Mouse (Mus musculus) MEL (cell line): ENCODE data around the gene Med25. TPM values are rescaled to one million over a fixed set of nuclear protein-coding genes. Genes with fewer than 3 reads are reported as not detected.

Experiments
- DNase-seq: peaks from one replicate; pipeline ENCODE4 v3.0.0; 2011; ENCODE audit warnings: low read depth, low spot score
- H3K27ac ChIP-seq: 2 replicates; pipeline ENCODE4 v1.5.1; 2012; ENCODE audit warnings: low read depth, mild to moderate bottlenecking, control low read depth, low read length, moderate library complexity; ENCODE audit not compliant: control insufficient read depth
- H3K27me3 ChIP-seq, 2 experiments: fragments of 150-350 bp in 1 of 2; sonication (generic) in 1 of 2; 2 replicates each; pipeline ENCODE4 v1.6.1; 2012; ENCODE audit warnings: low read length in 2 of 2, mild to moderate bottlenecking in 2 of 2, improper control_type of control experiment in 1 of 2, moderate library complexity in 1 of 2; ENCODE audit not compliant: insufficient read depth in 2 of 2, control insufficient read depth in 1 of 2
- H3K36me3 ChIP-seq, 2 experiments: 2 replicates each; pipeline ENCODE4 v1.6.1; 2012 to 2014; ENCODE audit warnings: low read length in 2 of 2, improper control_type of control experiment in 1 of 2, inconsistent platforms in 1 of 2, mild to moderate bottlenecking in 1 of 2; ENCODE audit not compliant: insufficient read depth in 2 of 2, control insufficient read depth in 1 of 2
- H3K4me1 ChIP-seq, 2 experiments: fragments of 150-350 bp in 1 of 2; sonication (generic) in 1 of 2; 2 replicates each; pipeline ENCODE4 v1.6.1; 2012; ENCODE audit warnings: low read length in 2 of 2, improper control_type of control experiment in 1 of 2, mild to moderate bottlenecking in 1 of 2; ENCODE audit not compliant: insufficient read depth in 2 of 2, control insufficient read depth in 1 of 2
- H3K4me3 ChIP-seq, 2 experiments: fragments of 150-350 bp in 1 of 2; sonication (generic) in 1 of 2; 2 replicates each; pipeline ENCODE4 v1.5.1; 2012; ENCODE audit warnings: low read depth in 2 of 2, low read length in 2 of 2, mild to moderate bottlenecking in 2 of 2, moderate library complexity in 2 of 2, control low read depth in 1 of 2, improper control_type of control experiment in 1 of 2; ENCODE audit not compliant: control insufficient read depth in 1 of 2, insufficient read depth in 1 of 2
- H3K79me2 ChIP-seq: 2 replicates; pipeline ENCODE4 v1.6.1; 2012; ENCODE audit warnings: mild to moderate bottlenecking, low read length, moderate library complexity; ENCODE audit not compliant: control insufficient read depth, poor library complexity, insufficient read depth
- H3K9ac ChIP-seq: 2 replicates; pipeline ENCODE4 v1.6.1; 2012; ENCODE audit warnings: low read depth, mild to moderate bottlenecking, control low read depth, low read length, moderate library complexity; ENCODE audit not compliant: control insufficient read depth, poor library complexity, severe bottlenecking
- H3K9me3 ChIP-seq: fragments of 150-350 bp; sonication (generic); replicated peaks from 2 replicates; pipeline ENCODE4 v1.6.1; 2012; ENCODE audit warnings: mild to moderate bottlenecking, low read length, improper control_type of control experiment, moderate library complexity; ENCODE audit not compliant: insufficient read depth
- CTCF ChIP-seq, 3 experiments: IDR thresholded peaks in 2 of 3; conservative IDR thresholded peaks in 1 of 3; 2 replicates each; pipeline ENCODE4 v1.5.1; 2011 to 2012; ENCODE audit warnings: low read length in 3 of 3, low read depth in 2 of 3, mild to moderate bottlenecking in 2 of 3, improper control_type of control experiment in 1 of 3, inconsistent platforms in 1 of 3, mixed read lengths in 1 of 3, moderate library complexity in 1 of 3; ENCODE audit not compliant: control insufficient read depth in 1 of 3, insufficient read depth in 1 of 3, poor library complexity in 1 of 3, severe bottlenecking in 1 of 3
- ELF1 ChIP-seq: IDR thresholded peaks from 2 replicates; pipeline ENCODE4 v1.6.1; 2014; ENCODE audit warnings: low read depth, mild to moderate bottlenecking, inconsistent platforms, low read length, improper control_type of control experiment, moderate library complexity
- EP300 ChIP-seq, 2 experiments: IDR thresholded peaks; 2 replicates each; pipeline ENCODE4 v1.6.1; 2011; ENCODE audit warnings: improper control_type of control experiment in 2 of 2, low read length in 2 of 2, low read depth in 1 of 2, mild to moderate bottlenecking in 1 of 2
- GABPA ChIP-seq: IDR thresholded peaks from 2 replicates; pipeline ENCODE4 v1.6.1; 2012; ENCODE audit warnings: low read depth, mild to moderate bottlenecking, inconsistent platforms, low read length, improper control_type of control experiment, moderate library complexity
- GATA1 ChIP-seq: IDR thresholded peaks from 2 replicates; pipeline ENCODE4 v1.6.1; 2011; ENCODE audit warnings: low read depth, low read length, improper control_type of control experiment
- JUND ChIP-seq: IDR thresholded peaks from 2 replicates; pipeline ENCODE4 v1.6.1; 2011; ENCODE audit warnings: low read depth, mild to moderate bottlenecking, improper control_type of control experiment, low read length
- MAFK ChIP-seq: IDR thresholded peaks from 2 replicates; pipeline ENCODE4 v1.6.1; 2011; ENCODE audit warnings: low read depth, mild to moderate bottlenecking, low read length, improper control_type of control experiment, borderline replicate concordance
- MAX ChIP-seq: IDR thresholded peaks from 2 replicates; pipeline ENCODE4 v1.6.1; 2011; ENCODE audit warnings: low read length, improper control_type of control experiment
- MAZ ChIP-seq: IDR thresholded peaks from 2 replicates; pipeline ENCODE4 v1.6.1; 2012; ENCODE audit warnings: low read depth, mild to moderate bottlenecking, inconsistent platforms, low read length, improper control_type of control experiment
- MEF2A ChIP-seq: IDR thresholded peaks from 2 replicates; pipeline ENCODE4 v1.6.1; 2014; ENCODE audit warnings: low read depth, mild to moderate bottlenecking, inconsistent platforms, low read length, improper control_type of control experiment; ENCODE audit not compliant: poor library complexity, insufficient replicate concordance, severe bottlenecking; ENCODE audit errors: extremely low read depth
- MXI1 ChIP-seq: IDR thresholded peaks from 2 replicates; pipeline ENCODE4 v1.6.1; 2011; ENCODE audit warnings: mild to moderate bottlenecking, low read depth, low read length, improper control_type of control experiment
- MYB ChIP-seq: IDR thresholded peaks from 2 replicates; pipeline ENCODE4 v1.6.1; 2011; ENCODE audit warnings: mild to moderate bottlenecking, low read depth, low read length, improper control_type of control experiment
- MYC ChIP-seq: IDR thresholded peaks from 2 replicates; pipeline ENCODE4 v1.6.1; 2011; ENCODE audit warnings: low read depth, mild to moderate bottlenecking, low read length, improper control_type of control experiment, moderate library complexity
- NELFE ChIP-seq: IDR thresholded peaks from 2 replicates; pipeline ENCODE4 v1.6.1; 2011; ENCODE audit warnings: low read depth, low read length, improper control_type of control experiment
- NRF1 ChIP-seq: IDR thresholded peaks from 2 replicates; pipeline ENCODE4 v1.6.1; 2014; ENCODE audit warnings: low read depth, mild to moderate bottlenecking, inconsistent platforms, low read length, improper control_type of control experiment, moderate library complexity; ENCODE audit not compliant: poor library complexity, insufficient read depth, severe bottlenecking
- POLR2AphosphoS2 ChIP-seq: IDR thresholded peaks from 2 replicates; pipeline ENCODE4 v1.6.1; 2011; ENCODE audit warnings: low read length, improper control_type of control experiment
- POLR2AphosphoS5 ChIP-seq: IDR thresholded peaks from 2 replicates; pipeline ENCODE4 v1.6.1; 2012; ENCODE audit warnings: low read depth, borderline replicate concordance, mild to moderate bottlenecking, inconsistent platforms, low read length, moderate library complexity, mixed read lengths
- RAD21 ChIP-seq: IDR thresholded peaks from 2 replicates; pipeline ENCODE4 v1.6.1; 2011; ENCODE audit warnings: mild to moderate bottlenecking, low read depth, low read length, improper control_type of control experiment
- RCOR1 ChIP-seq: IDR thresholded peaks from 2 replicates; pipeline ENCODE4 v1.6.1; 2012; ENCODE audit warnings: low read depth, mild to moderate bottlenecking, inconsistent platforms, low read length, improper control_type of control experiment
- SIN3A ChIP-seq: IDR thresholded peaks from 2 replicates; pipeline ENCODE4 v1.6.1; 2012; ENCODE audit warnings: low read length, improper control_type of control experiment, inconsistent platforms
- SMC3 ChIP-seq: IDR thresholded peaks from 2 replicates; pipeline ENCODE4 v1.6.1; 2011; ENCODE audit warnings: low read depth, low read length, improper control_type of control experiment
- TAL1 ChIP-seq: IDR thresholded peaks from 2 replicates; pipeline ENCODE4 v1.6.1; 2012; ENCODE audit warnings: mild to moderate bottlenecking, inconsistent platforms, low read length, moderate library complexity, mixed read lengths
- TBP ChIP-seq: IDR thresholded peaks from 2 replicates; pipeline ENCODE4 v1.8.0; 2011; ENCODE audit warnings: low read depth, low read length, improper control_type of control experiment
- USF1 ChIP-seq: IDR thresholded peaks from 2 replicates; pipeline ENCODE4 v1.6.1; 2014; ENCODE audit warnings: low read depth, mild to moderate bottlenecking, inconsistent platforms, low read length, improper control_type of control experiment, moderate library complexity
- USF2 ChIP-seq, 2 experiments: IDR thresholded peaks; 2 replicates each; pipeline ENCODE4 v1.6.1; 2011 to 2012; ENCODE audit warnings: improper control_type of control experiment in 2 of 2, low read length in 2 of 2, borderline replicate concordance in 1 of 2, inconsistent platforms in 1 of 2, low read depth in 1 of 2, mild to moderate bottlenecking in 1 of 2; ENCODE audit not compliant: insufficient read depth in 1 of 2
- ZC3H11A ChIP-seq: IDR thresholded peaks from 2 replicates; pipeline ENCODE4 v1.6.1; 2012; ENCODE audit warnings: low read depth, mild to moderate bottlenecking, inconsistent platforms, low read length, improper control_type of control experiment
- ZMIZ1 ChIP-seq: IDR thresholded peaks from 2 replicates; pipeline ENCODE4 v1.6.1; 2012; ENCODE audit warnings: low read depth, mild to moderate bottlenecking, inconsistent platforms, low read length, improper control_type of control experiment, moderate library complexity
- ZNF384 ChIP-seq: IDR thresholded peaks from 2 replicates; pipeline ENCODE4 v1.6.1; 2012; ENCODE audit warnings: low read depth, mild to moderate bottlenecking, inconsistent platforms, low read length, improper control_type of control experiment
- polyA plus RNA-seq, 2 experiments: library from polyadenylated mRNA; stranded (reverse) in 1 of 2; unstranded in 1 of 2; fragments of >175 nt in 1 of 2; fragments of >200 nt in 1 of 2; gene quantifications; 2 replicates each; pipeline versions ENCODE4 v1.2.1 to v1.2.4; 2012; ENCODE audit warnings: low replicate concordance in 2 of 2, low read depth in 1 of 2; ENCODE audit not compliant: insufficient read length in 2 of 2, insufficient read depth in 1 of 2, missing spikeins in 1 of 2
- total RNA-seq: library from RNA; depleted of rRNA; stranded (reverse); fragments of 300-350 nt; gene quantifications from 2 replicates; pipeline ENCODE4 v1.2.3, GENCODE M21; 2012

The Med25 gene
- total and polyA plus RNA-seq, 3 experiments: 53.9 to 118 TPM; not detected in 1

GRCm38 (mm10) chr7:44859896-44860295 lies 32.6 kb downstream of the Med25 start (continued):
- TF ChIP-seq JUND (no peak), MAX (no peak), USF2 (IDR thresholded peaks at IDR 0.05; ENCODE audit: borderline replicate concordance in 1 of 2, insufficient read depth in 1 of 2, low read depth in 1 of 2, low read length in 2 of 2) (no peak)

DNA sequence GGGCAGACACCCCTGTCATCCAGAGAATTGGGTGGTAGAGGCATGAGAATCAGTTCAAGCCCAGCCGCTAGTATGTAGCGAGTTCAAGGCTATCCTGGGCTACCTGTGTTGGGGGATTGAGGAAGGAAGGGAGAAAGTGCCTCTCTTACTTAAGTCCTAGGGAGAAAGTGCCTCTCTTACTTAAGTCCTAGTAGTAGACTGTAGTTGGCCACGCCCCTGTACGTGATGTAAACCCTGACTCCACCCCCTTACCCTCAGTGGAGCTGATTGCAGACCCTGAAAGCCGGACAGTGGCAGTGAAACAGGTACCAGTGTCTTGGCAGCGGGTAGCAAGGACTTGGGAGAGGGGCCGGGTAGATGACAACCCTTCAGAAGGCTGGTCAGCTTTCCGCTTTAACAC lies 34.6 kb downstream of the Med25 start:
- Histone ChIP-seq H3K27ac (peak overlapping the region; percentile 20), H3K4me1 (peaks cover 5 to 20% of the 10 kb centered on the region in 2 experiments)

GRCm38 (mm10) chr7:44857042-44857552 lies 35.4 kb downstream of the Med25 start, which contains the start of gene Pnkp:
Gene Pnkp, plus strand, starts transcription at chr7:44857139.
- Histone ChIP-seq H3K9me3 (no peaks in the 10 kb centered on the region), H3K4me1 (peaks cover 5 to 20% of the 10 kb centered on the region in 2 experiments), H3K36me3 (peaks cover 0 to 15% of the 10 kb centered on the region in 2 experiments; a peak in 2 of 4 replicates), H3K27me3 (no peaks in the 10 kb centered on the region), H3K27ac (peak within 1 kb of the TSS; percentile 71), H3K4me3 (peak within 1 kb of the TSS; percentile 83 to 84), H3K9ac (peak within 1 kb of the TSS; percentile 80), H3K79me2 (peaks cover 6% of the 10 kb centered on the region)
- DNase-seq: peak; percentile 95
- TF ChIP-seq ZMIZ1 (peak; percentile 22; the same call in 1 of the 2 replicates), ZC3H11A (no peak), MYC (no peak), ZNF384 (no peak), GATA1 (no peak), RAD21 (no peak), ELF1 (peak; percentile 78), SIN3A (peak; percentile 78), NRF1 (peak; percentile 86), MEF2A (no peak), SMC3 (no peak), MAZ (0 out of 2 replicates have a peak, but pooled peaks have one; percentile 26), EP300 (IDR thresholded peaks at IDR 0.05; ENCODE audit: low read depth in 1 of 2, low read length in 2 of 2) (peak in 1 of 2 experiments; percentile 12; a peak in 1 of 4 replicates), USF1 (no peak), RCOR1 (no peak), TAL1 (no peak), MYB (no peak), POLR2AphosphoS5 (no peak), CTCF (IDR thresholded peaks at IDR 0.05 in 2 of 3, conservative IDR thresholded peaks at IDR 0.05 in 1 of 3; ENCODE audit: control insufficient read depth in 1 of 3, insufficient read depth in 1 of 3, low read depth in 2 of 3, low read length in 3 of 3, poor library complexity in 1 of 3, severe bottlenecking in 1 of 3) (no peak), MAFK (no peak), POLR2AphosphoS2 (no peak), NELFE (peak; percentile 74), GABPA (no peak), MXI1 (0 out of 2 replicates have a peak, but pooled peaks have one; percentile 46)

More for the DNA sequence above, 34.6 kb downstream of the Med25 start:
- TF ChIP-seq TBP (peak; percentile 72), JUND (no peak), NELFE (peak; percentile 57; the same call in 1 of the 2 replicates), SIN3A (0 out of 2 replicates have a peak, but pooled peaks have one; percentile 22)
- H3K27me3 ChIP-seq: no peaks in the 10 kb centered on the region
- peak; percentile 84 for DNase-seq
- no peaks in the 10 kb centered on the region for H3K9me3 ChIP-seq
- peaks cover 0 to 15% of the 10 kb centered on the region in 2 experiments; a peak in 3 of 4 replicates for H3K36me3 ChIP-seq
- H3K4me3 ChIP-seq: peak overlapping the region; percentile 83 to 84
- peak overlapping the region; percentile 80 for H3K9ac ChIP-seq
- H3K79me2 ChIP-seq: peaks cover 6% of the 10 kb centered on the region
